ENCODE assay signal across 18 mouse cellular contexts in genomic region chr7:28950346-28951037, GRCm38 (mm10). TPM values are rescaled to one million over a fixed set of nuclear protein-coding genes. Genes with fewer than 3 reads are reported as not detected.
DNase-seq lines count a peak whose midpoint lies in the region; ATAC-seq and TF ChIP-seq lines count a peak whose summit lies in the region.
"Had no signal": no experiment of that assay in that cellular context is flagged by ENCODE, and none has a peak within 500 bp of the region (broad histone marks: within the 10 kb centered on the region; RNA-seq: fewer than 3 reads in every experiment).

No protein-coding gene starts in this region.

- H3K9me3 ChIP-seq in heart, postnatal 0 days (replicated peaks; ENCODE audit: control insufficient read depth, low read length): no peaks in the 10 kb centered on the region
- H3K9me3 ChIP-seq in ES-Bruce4 (replicated peaks; ENCODE audit: control insufficient read depth, insufficient read depth, low read length, poor library complexity, severe bottlenecking): no peaks in the 10 kb centered on the region
- no peaks in the 10 kb centered on the region for H3K9me3 ChIP-seq in embryonic facial prominence, embryonic 12.5 days
- no peaks in the 10 kb centered on the region for H3K9me3 ChIP-seq in limb, embryonic 14.5 days (ENCODE audit: control insufficient read depth, low read length)
- H3K9me3 ChIP-seq: hindbrain, embryonic 13.5 days; megakaryocyte, embryonic 14.5 days; neural tube, embryonic 12.5 days had no signal

- TF ChIP-seq EP300 in heart, postnatal 0 days (IDR thresholded peaks at IDR 0.05; ENCODE audit: low read depth): no peak
- no peak for TF ChIP-seq EP300 in ES-Bruce4 (IDR thresholded peaks at IDR 0.05; ENCODE audit: insufficient read depth, low read depth, low read length)

- intact Hi-C loops in heart, postnatal 25 days (cut with DNase I): no loop called here

- DNase-seq in heart, postnatal 0 days (ENCODE audit: low spot score): no peak
- DNase-seq in heart, postnatal 25 days (ENCODE audit: low spot score): no peak
- no peak for DNase-seq in limb, embryonic 14.5 days (ENCODE audit: low spot score)
- no peak for DNase-seq in thymus, adult 2 months
- DNase-seq in urinary bladder, postnatal 4 days (ENCODE audit: low spot score in 2 of 2): no peak
- DNase-seq: adrenal gland, postnatal 36 days; forebrain, postnatal 0 days; gastrocnemius, postnatal 25 days; kidney, adult 8-10 months; right cerebral cortex, postnatal 4 days had no signal

- no peak for ATAC-seq in heart, postnatal 0 days (ENCODE audit: insufficient read depth, low read depth)
- ATAC-seq in embryonic facial prominence, embryonic 12.5 days (ENCODE audit: insufficient number of reproducible peaks, insufficient read depth, low FRiP score, low TSS enrichment): no peak
- ATAC-seq in limb, embryonic 14.5 days (ENCODE audit: low FRiP score, low read depth): no peak
- ATAC-seq: CD4-positive, CD25-positive, alpha-beta regulatory T cell, adult 4 months; forebrain, postnatal 0 days had no signal

- TF ChIP-seq POLR2A in ES-Bruce4 (IDR thresholded peaks at IDR 0.05; ENCODE audit: insufficient read depth, low read length): no peak
- no peak for TF ChIP-seq POLR2A in limb, embryonic 14.5 days (IDR thresholded peaks at IDR 0.05; ENCODE audit: borderline replicate concordance, extremely low read depth, insufficient read depth, insufficient read length)
- no peak for TF ChIP-seq POLR2A in thymus, adult 2 months (IDR thresholded peaks at IDR 0.05; ENCODE audit: control insufficient read depth, extremely low read depth, insufficient read depth, low read length, poor library complexity)

- H3K4me2 ChIP-seq in heart, postnatal 0 days (ENCODE audit: low read depth, low read length): no peak overlapping the region
- H3K4me2 ChIP-seq in embryonic facial prominence, embryonic 12.5 days (replicated peaks): no peak overlapping the region
- H3K4me2 ChIP-seq in limb, embryonic 14.5 days (replicated peaks; ENCODE audit: low read depth, low read length, severe bottlenecking): no peak overlapping the region
- H3K4me2 ChIP-seq: hindbrain, embryonic 13.5 days; neural tube, embryonic 12.5 days had no signal

- peak overlapping the region; percentile 1; the same call in 1 of the 2 replicates for H3K27ac ChIP-seq in heart, postnatal 0 days (ENCODE audit: low read depth)
- H3K27ac ChIP-seq in ES-Bruce4 (ENCODE audit: insufficient read depth, low read length): 0 out of 2 replicates have a peak overlapping the region, but pooled peaks have one; percentile 5
- peak overlapping the region; percentile 50; the same call in 1 of the 2 replicates for H3K27ac ChIP-seq in embryonic facial prominence, embryonic 12.5 days
- H3K27ac ChIP-seq in limb, embryonic 14.5 days (replicated peaks; ENCODE audit: low read depth, low read length): 0 out of 2 replicates have a peak overlapping the region, but pooled peaks have one; percentile 9
- no peak overlapping the region for H3K27ac ChIP-seq in thymus, adult 2 months (ENCODE audit: control insufficient read depth, insufficient read depth, low read length)
- H3K27ac ChIP-seq: hindbrain, embryonic 13.5 days; left cerebral cortex, adult 2 months; neural tube, embryonic 12.5 days had no signal

- 86% methylated on average over 10 of the region's 10 CpGs for WGBS in heart, postnatal 0 days
- WGBS in embryonic facial prominence, embryonic 12.5 days: 75% methylated on average over 10 of the region's 10 CpGs
- 55% methylated on average over 10 of the region's 10 CpGs for WGBS in limb, embryonic 14.5 days
- WGBS in thymus, adult 2 months: 79% methylated on average over 10 of the region's 10 CpGs

- TF ChIP-seq CTCF in heart, postnatal 0 days (IDR thresholded peaks at IDR 0.05; ENCODE audit: low read depth): no peak
- no peak for TF ChIP-seq CTCF in ES-Bruce4 (IDR thresholded peaks at IDR 0.05; ENCODE audit: low read depth, low read length)
- TF ChIP-seq CTCF in thymus, adult 2 months (IDR thresholded peaks at IDR 0.05; ENCODE audit: borderline replicate concordance, control insufficient read depth, extremely low read depth, insufficient read depth, low read length, poor library complexity): no peak

- H3K4me1 ChIP-seq in heart, postnatal 0 days (ENCODE audit: control insufficient read depth, insufficient read depth): peaks cover 90% of the 10 kb centered on the region
- H3K4me1 ChIP-seq in ES-Bruce4 (ENCODE audit: control insufficient read depth, insufficient read depth, low read length): peaks cover 5% of the 10 kb centered on the region
- H3K4me1 ChIP-seq in embryonic facial prominence, embryonic 12.5 days: peaks cover 84% of the 10 kb centered on the region
- H3K4me1 ChIP-seq in limb, embryonic 14.5 days (ENCODE audit: control insufficient read depth, insufficient read depth, low read length): peaks cover 88% of the 10 kb centered on the region
- peaks cover 18% of the 10 kb centered on the region for H3K4me1 ChIP-seq in thymus, adult 2 months (replicated peaks; ENCODE audit: control insufficient read depth, insufficient read depth, low read length)

- H3K27me3 ChIP-seq in heart, postnatal 0 days (ENCODE audit: control insufficient read depth, insufficient read depth, low read length): no peaks in the 10 kb centered on the region
- H3K27me3 ChIP-seq in ES-Bruce4 (ENCODE audit: control insufficient read depth, insufficient read depth, low read length, poor library complexity, severe bottlenecking): no peaks in the 10 kb centered on the region
- no peaks in the 10 kb centered on the region for H3K27me3 ChIP-seq in embryonic facial prominence, embryonic 12.5 days
- no peaks in the 10 kb centered on the region for H3K27me3 ChIP-seq in limb, embryonic 14.5 days (ENCODE audit: control insufficient read depth, insufficient read depth, low read length)
- H3K27me3 ChIP-seq in thymus, adult 2 months (ENCODE audit: control insufficient read depth, insufficient read depth, low read length): no peaks in the 10 kb centered on the region
- H3K27me3 ChIP-seq: hindbrain, embryonic 13.5 days; megakaryocyte, embryonic 14.5 days; neural tube, embryonic 12.5 days had no signal

- H3K36me3 ChIP-seq in heart, postnatal 0 days (replicated peaks; ENCODE audit: control insufficient read depth, insufficient read depth, low read length): peaks cover 16% of the 10 kb centered on the region
- peaks cover 28% of the 10 kb centered on the region for H3K36me3 ChIP-seq in ES-Bruce4 (ENCODE audit: control insufficient read depth, insufficient read depth, low read length, poor library complexity, severe bottlenecking)
- H3K36me3 ChIP-seq in embryonic facial prominence, embryonic 12.5 days: peaks cover 5% of the 10 kb centered on the region; the same call in 1 of the 2 replicates
- peaks cover 11% of the 10 kb centered on the region; the same call in 1 of the 2 replicates for H3K36me3 ChIP-seq in limb, embryonic 14.5 days (ENCODE audit: control insufficient read depth, insufficient read depth, low read length)
- H3K36me3 ChIP-seq in thymus, adult 2 months (ENCODE audit: control insufficient read depth, insufficient read depth, low read length): peaks cover 5% of the 10 kb centered on the region; the same call in 1 of the 2 replicates
- H3K36me3 ChIP-seq: hindbrain, embryonic 13.5 days had no signal

- H3K9ac ChIP-seq in heart, postnatal 0 days (replicated peaks; ENCODE audit: low read depth, low read length): no peak overlapping the region
- H3K9ac ChIP-seq in ES-Bruce4 (ENCODE audit: low read depth, poor library complexity, severe bottlenecking): no peak overlapping the region
- no peak overlapping the region for H3K9ac ChIP-seq in embryonic facial prominence, embryonic 12.5 days
- H3K9ac ChIP-seq in limb, embryonic 14.5 days (ENCODE audit: low read depth, low read length, severe bottlenecking): no peak overlapping the region
- H3K9ac ChIP-seq: forebrain, postnatal 0 days; neural tube, embryonic 12.5 days had no signal

- no peak overlapping the region for H3K4me3 ChIP-seq in heart, postnatal 0 days (ENCODE audit: low read depth, low read length)
- no peak overlapping the region for H3K4me3 ChIP-seq in ES-Bruce4 (ENCODE audit: low read depth, low read length)
- H3K4me3 ChIP-seq in embryonic facial prominence, embryonic 12.5 days: no peak overlapping the region
- no peak overlapping the region for H3K4me3 ChIP-seq in limb, embryonic 14.5 days (replicated peaks; ENCODE audit: low read length)
- no peak overlapping the region for H3K4me3 ChIP-seq in thymus, adult 2 months (ENCODE audit: control insufficient read depth, insufficient read depth, low read length)
- H3K4me3 ChIP-seq: erythroblast, embryonic 14.5 days; hindbrain, embryonic 13.5 days; left cerebral cortex, adult 2 months; megakaryocyte, embryonic 14.5 days; neural tube, embryonic 12.5 days had no signal

RNA-seq across cellular contexts. Expression of gene Actn4, which starts 11.6 kb away (rescaled TPM):
- 120 and 139 TPM in 2 replicates for total RNA-seq in heart, postnatal 0 days (2014; rRNA removed; ENCODE audit: low replicate concordance)
- polyA plus RNA-seq in heart, postnatal 0 days (2015; fragmentation: Nextera tagmentation; extraction: Ambion mirVana): 135 and 171 TPM in 2 replicates
- 100 to 1,000 TPM in 1 of 2 experiments, 10 to 100 TPM in 1; 77.0 to 101 TPM for total RNA-seq in heart, postnatal 25 days (2021)
- polyA plus RNA-seq in ES-Bruce4 (2011; ENCODE audit: insufficient read depth, insufficient read length, low read depth, missing spikeins): 318 and 324 TPM in 2 replicates
- 233 and 253 TPM in 2 replicates for polyA plus RNA-seq in embryonic facial prominence, embryonic 12.5 days (2016; fragmentation: Nextera tagmentation; extraction: Ambion mirVana)
- polyA plus RNA-seq in limb, embryonic 14.5 days (2012; rRNA removed): 268 and 299 TPM in 2 replicates
- polyA plus RNA-seq in limb, embryonic 14.5 days (2014; fragmentation: Nextera tagmentation; extraction: Ambion mirVana): 295 and 304 TPM in 2 replicates
- 243 and 268 TPM in 2 replicates for polyA plus RNA-seq in thymus, adult 2 months (2012; rRNA removed)

RNA-seq across cellular contexts. Expression of gene Eif3k, which starts 31.2 kb away (rescaled TPM):
- 366 and 476 TPM in 2 replicates for total RNA-seq in heart, postnatal 0 days (2014; rRNA removed; ENCODE audit: low replicate concordance)
- 261 and 264 TPM in 2 replicates for polyA plus RNA-seq in heart, postnatal 0 days (2015; fragmentation: Nextera tagmentation; extraction: Ambion mirVana)
- total RNA-seq in heart, postnatal 25 days (2021): 100 to 1,000 TPM; 148 to 164 TPM
- 409 and 413 TPM in 2 replicates for polyA plus RNA-seq in ES-Bruce4 (2011; ENCODE audit: insufficient read depth, insufficient read length, low read depth, missing spikeins)
- polyA plus RNA-seq in embryonic facial prominence, embryonic 12.5 days (2016; fragmentation: Nextera tagmentation; extraction: Ambion mirVana): 392 and 419 TPM in 2 replicates
- 473 and 518 TPM in 2 replicates for polyA plus RNA-seq in limb, embryonic 14.5 days (2012; rRNA removed)
- 450 TPM in 2 replicates for polyA plus RNA-seq in limb, embryonic 14.5 days (2014; fragmentation: Nextera tagmentation; extraction: Ambion mirVana)
- polyA plus RNA-seq in thymus, adult 2 months (2012; rRNA removed): 362 and 396 TPM in 2 replicates

RNA-seq across cellular contexts. Expression of gene Map4k1, which starts 31.4 kb away (rescaled TPM):
- total RNA-seq in heart, postnatal 0 days (2014; rRNA removed; ENCODE audit: low replicate concordance): 0.15 TPM in 1 of 2 replicates, not detected in the other
- polyA plus RNA-seq in heart, postnatal 0 days (2015; fragmentation: Nextera tagmentation; extraction: Ambion mirVana): 1.4 and 1.8 TPM in 2 replicates
- total RNA-seq in heart, postnatal 25 days (2021): 1 to 10 TPM in 1 of 2 experiments, under 1 TPM in 1; 0.44 to 1.3 TPM
- 33.2 and 36.3 TPM in 2 replicates for polyA plus RNA-seq in ES-Bruce4 (2011; ENCODE audit: insufficient read depth, insufficient read length, low read depth, missing spikeins)
- 6.7 and 9.3 TPM in 2 replicates for polyA plus RNA-seq in embryonic facial prominence, embryonic 12.5 days (2016; fragmentation: Nextera tagmentation; extraction: Ambion mirVana)
- 9.3 and 9.5 TPM in 2 replicates for polyA plus RNA-seq in limb, embryonic 14.5 days (2012; rRNA removed)
- 6.4 and 7.0 TPM in 2 replicates for polyA plus RNA-seq in limb, embryonic 14.5 days (2014; fragmentation: Nextera tagmentation; extraction: Ambion mirVana)
- polyA plus RNA-seq in thymus, adult 2 months (2012; rRNA removed): 155 and 164 TPM in 2 replicates
